Mouse (Mus musculus): ENCODE data around the gene Vangl2.

- TF ChIP-seq CTCF (IDR thresholded peaks at IDR 0.05; ENCODE audit: insufficient read depth, low read depth, low read length): no peak
- no peak for TF ChIP-seq POLR2A (IDR thresholded peaks at IDR 0.05; ENCODE audit: insufficient read depth, low read depth, low read length)
Observed at GRCm38 (mm10) chr1:172028394-172029275, at the start of gene Vangl2.

All from olfactory bulb, adult 2 months (tissue).